Mouse (Mus musculus) brain, embryonic 14.5 days (tissue): ENCODE data around the gene Zfp961.
"Not testable (repeated sequence)": the region's sequence is repeated elsewhere in the genome, so short reads cannot be mapped to it uniquely, and the experiment has no call there.

ENCODE experiments used
- CTCF ChIP-seq: fragments of 200-500 bp; IDR thresholded peaks from 2 replicates; pipeline ENCODE4 v1.5.1; 2012; ENCODE audit warnings: inconsistent platforms, mild to moderate bottlenecking, moderate library complexity, borderline replicate concordance; ENCODE audit not compliant: insufficient read depth, insufficient read length; ENCODE audit errors: extremely low read depth
- POLR2A ChIP-seq: fragments of 200-500 bp; IDR thresholded peaks from 2 replicates; pipeline ENCODE4 v1.6.1; 2012; ENCODE audit warnings: mild to moderate bottlenecking, inconsistent platforms, borderline replicate concordance; ENCODE audit not compliant: poor library complexity, insufficient read depth, insufficient read length, severe bottlenecking; ENCODE audit errors: extremely low read depth

GRCm38 (mm10) chr8:72040918-72041317 lies 90.1 kb downstream of the Zfp961 start, which contains the start of gene Olfr372:
- not testable (repeated sequence) for TF ChIP-seq CTCF, POLR2A
